Mouse (Mus musculus) brain, embryonic 14.5 days (tissue): ENCODE data around the gene Gm28047. TPM values are rescaled to one million over a fixed set of nuclear protein-coding genes. Genes with fewer than 3 reads are reported as not detected.

Experiments
- DNase-seq: peaks from one replicate; pipeline ENCODE4 v3.0.0-alpha.2; 2011; ENCODE audit warnings: low read depth
- CTCF ChIP-seq: fragments of 200-500 bp; IDR thresholded peaks from 2 replicates; pipeline ENCODE4 v1.5.1; 2012; ENCODE audit warnings: inconsistent platforms, mild to moderate bottlenecking, moderate library complexity, borderline replicate concordance; ENCODE audit not compliant: insufficient read depth, insufficient read length; ENCODE audit errors: extremely low read depth
- POLR2A ChIP-seq: fragments of 200-500 bp; IDR thresholded peaks from 2 replicates; pipeline ENCODE4 v1.6.1; 2012; ENCODE audit warnings: mild to moderate bottlenecking, inconsistent platforms, borderline replicate concordance; ENCODE audit not compliant: poor library complexity, insufficient read depth, insufficient read length, severe bottlenecking; ENCODE audit errors: extremely low read depth
- polyA plus RNA-seq: library from polyadenylated mRNA; depleted of rRNA; stranded (reverse); fragments of >200 nt; gene quantifications from 2 replicates; pipeline ENCODE4 v1.2.3, GENCODE M21; 2012

Gene Gm28047
- polyA plus RNA-seq, 1 experiment = not detected

GRCm38 (mm10) chr15:102505770-102506463, 119.0 kb downstream of the Gm28047 start:
- TF ChIP-seq CTCF (no peak), POLR2A (no peak)
- DNase-seq = no peak

- no peak for TF ChIP-seq POLR2A
- no peak for TF ChIP-seq CTCF
- no peak for DNase-seq
Measured at GRCm38 (mm10) chr15:102505073-102505769, 119.6 kb downstream of the Gm28047 start.

DNA sequence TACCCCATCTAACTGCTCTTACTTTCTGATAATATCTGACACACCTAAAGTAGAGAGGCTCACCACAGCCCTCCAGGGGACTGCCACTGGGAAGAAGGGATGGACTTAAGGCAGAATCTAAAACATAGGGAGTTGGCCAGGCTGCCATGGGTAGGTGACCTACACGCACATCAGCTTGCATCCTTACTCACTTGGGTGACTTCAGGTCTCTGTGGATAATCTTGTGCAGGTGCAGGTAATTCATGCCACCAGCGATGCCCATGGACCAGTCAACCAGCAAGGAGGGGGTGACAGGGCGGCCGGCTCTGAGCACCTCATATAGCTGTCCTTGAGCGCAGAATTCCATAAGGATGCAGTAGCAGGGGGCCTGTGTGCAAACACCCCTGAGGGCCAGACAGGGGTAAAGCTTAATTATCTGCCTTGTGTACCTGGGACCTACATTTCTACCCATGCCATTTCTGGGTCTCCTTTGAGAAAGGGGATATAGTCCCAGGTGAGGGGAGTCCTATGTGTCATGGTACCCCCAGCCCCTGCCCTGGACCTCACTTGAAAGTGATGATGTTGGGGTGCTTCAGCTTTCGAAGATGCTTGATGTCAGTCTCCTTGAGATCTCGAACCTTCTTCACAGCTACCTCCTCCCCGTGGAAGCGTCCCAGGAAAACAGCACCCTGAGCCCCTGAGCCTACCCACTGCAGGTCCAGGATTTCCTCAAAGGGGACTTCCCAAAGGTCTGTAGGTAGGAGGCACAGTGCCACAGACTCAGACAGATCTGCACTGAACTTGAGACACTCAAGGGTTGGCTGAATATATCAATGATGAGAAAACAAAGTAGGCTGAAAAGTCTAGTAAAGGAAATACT, 120.7 kb downstream of the Gm28047 start:
- TF ChIP-seq POLR2A (no peak), CTCF (no peak)
- DNase-seq = no peak

- no peak for DNase-seq
- TF ChIP-seq POLR2A = no peak
- TF ChIP-seq CTCF = no peak
Measured at GRCm38 (mm10) chr15:102503447-102503846, 121.4 kb downstream of the Gm28047 start, which contains the start of gene Gm10337. Gm10337 (plus strand) TSS chr15:102503722.

GRCm38 (mm10) chr15:102502254-102502840, 122.5 kb downstream of the Gm28047 start:
- no peak for DNase-seq

GRCm38 (mm10) chr15:102501084-102501814, 123.6 kb downstream of the Gm28047 start:
- TF ChIP-seq POLR2A = no peak
- no peak for TF ChIP-seq CTCF
- DNase-seq = no peak

More at GRCm38 (mm10) chr15:102502254-102502840, 122.5 kb downstream of the Gm28047 start:
- no peak for TF ChIP-seq CTCF

DNA sequence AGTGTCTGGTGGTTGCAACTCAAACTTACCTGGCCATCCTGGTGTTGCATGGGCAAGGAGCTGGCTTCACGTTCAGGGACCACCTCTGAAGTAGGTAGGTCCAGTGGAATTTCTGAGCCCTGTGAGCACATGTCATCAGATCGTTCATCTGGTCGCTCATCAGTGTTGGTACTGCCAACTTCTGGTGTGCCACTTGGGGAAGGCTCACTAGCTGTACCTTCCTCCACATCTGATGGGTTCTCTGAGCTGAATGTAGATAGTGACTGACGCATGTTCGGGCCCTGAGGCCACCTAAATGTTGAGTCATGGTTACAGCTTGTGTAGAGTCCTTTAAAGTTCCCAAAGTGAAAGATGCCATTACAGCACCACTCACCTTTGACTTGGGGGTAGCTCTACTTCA, 124.4 kb downstream of the Gm28047 start:
- DNase-seq = no peak
- TF ChIP-seq POLR2A (no peak), CTCF (no peak)

GRCm38 (mm10) chr15:102499851-102500250, 125.0 kb downstream of the Gm28047 start:
- TF ChIP-seq CTCF = no peak
- no peak for TF ChIP-seq POLR2A
- DNase-seq = no peak

DNA sequence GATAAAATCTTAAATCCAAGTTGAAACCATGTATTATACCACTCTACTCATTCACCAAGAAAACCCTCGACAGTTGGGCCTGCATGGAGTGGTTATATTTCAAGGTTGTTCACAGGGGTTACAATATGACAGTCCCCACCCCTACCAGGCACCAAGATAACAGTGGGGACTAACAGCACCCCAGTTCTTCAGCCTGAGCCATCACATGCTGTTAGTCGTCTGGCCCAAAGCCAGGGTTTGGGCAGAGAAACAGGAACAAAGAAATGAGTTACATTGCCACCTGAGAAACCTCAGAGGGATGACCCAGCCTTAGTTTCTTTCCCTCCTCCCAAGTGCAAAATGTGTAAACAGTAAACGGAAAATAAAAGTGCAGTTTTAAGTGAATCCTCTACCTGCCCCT, 125.5 kb downstream of the Gm28047 start:
- DNase-seq = no peak

DNA sequence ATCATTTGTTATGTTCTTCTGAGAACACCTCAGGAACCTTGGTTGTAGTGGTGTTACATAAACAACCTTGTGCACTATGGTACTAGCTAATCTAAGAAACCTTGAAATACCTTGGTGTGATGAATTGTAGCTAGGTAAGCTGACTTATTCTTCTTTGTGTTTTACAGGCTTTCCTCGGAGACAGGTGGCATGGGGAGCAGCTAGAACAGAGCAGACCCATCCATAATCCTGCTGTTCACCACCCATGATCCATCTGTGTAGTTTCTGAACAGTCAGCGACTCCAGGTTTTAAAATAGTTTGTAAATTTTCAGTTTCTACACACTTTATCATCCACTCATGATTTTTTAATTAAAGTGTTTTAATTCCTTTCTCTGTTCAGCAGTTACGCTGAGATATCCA, 126.5 kb downstream of the Gm28047 start:
- TF ChIP-seq POLR2A = no peak
- no peak for TF ChIP-seq CTCF
- no peak for DNase-seq

More for the DNA sequence above, 125.5 kb downstream of the Gm28047 start:
- TF ChIP-seq CTCF (no peak), POLR2A (no peak)
